Mouse (Mus musculus) duodenum, adult 2 months (tissue): ENCODE data around the gene Aqp1. TPM values are rescaled to one million over a fixed set of nuclear protein-coding genes. Genes with fewer than 3 reads are reported as not detected.

Source experiments
- polyA plus RNA-seq: library from polyadenylated mRNA; depleted of rRNA; stranded (reverse); fragments of >200 nt; gene quantifications from 2 replicates; pipeline ENCODE4 v1.2.3, GENCODE M21; 2012; ENCODE audit warnings: low replicate concordance; rRNA removed

Gene Aqp1
- 109 and 377 TPM in 2 replicates for polyA plus RNA-seq

GRCm38 (mm10) chr6:55335989-55336514, at the start of gene Aqp1:
Gene Aqp1 (plus strand): TSS chr6:55336432.

GRCm38 (mm10) chr6:55376076-55376475, 39.8 kb downstream of the Aqp1 start, which contains the start of gene Ghrhr:
Gene Ghrhr (plus strand): TSS chr6:55376295.

Other genes with a start within 250 kb of the Aqp1 start
- 0.46 and 0.78 TPM in 2 replicates for gene Crhr2, start 203.4 kb upstream of the Aqp1 start, polyA plus RNA-seq
- 0.28 and 0.88 TPM in 2 replicates for gene Inmt, start 161.4 kb upstream of the Aqp1 start, polyA plus RNA-seq
- gene Mindy4, start 133.0 kb upstream of the Aqp1 start, polyA plus RNA-seq: 1.4 and 2.3 TPM in 2 replicates
- 0.11 and 0.22 TPM in 2 replicates for gene Ghrhr, start 39.9 kb downstream of the Aqp1 start, polyA plus RNA-seq
- 1.9 and 2.7 TPM in 2 replicates for gene Adcyap1r1, start 115.5 kb downstream of the Aqp1 start, polyA plus RNA-seq